Mouse (Mus musculus): ENCODE results near the gene Xylt2. TPM values are rescaled to one million over a fixed set of nuclear protein-coding genes. Genes with fewer than 3 reads are reported as not detected.

The Xylt2 gene
- polyA plus RNA-seq, 1 experiment from 2014 or later = 2.8 TPM

Other genes starting within 250 kb of the Xylt2 start
- 2.3 and 2.7 TPM in 2 replicates for gene Cacna1g, start 203.3 kb downstream of the Xylt2 start, polyA plus RNA-seq (2015; fragmentation: Nextera tagmentation; extraction: Ambion mirVana)
- gene Spata20, start 191.3 kb downstream of the Xylt2 start, polyA plus RNA-seq (2015; fragmentation: Nextera tagmentation; extraction: Ambion mirVana) = not detected in 2 replicates
- 0.09 and 0.15 TPM in 2 replicates for gene Epn3, start 177.5 kb downstream of the Xylt2 start, polyA plus RNA-seq (2015; fragmentation: Nextera tagmentation; extraction: Ambion mirVana)
- gene Mycbpap, start 155.8 kb downstream of the Xylt2 start, polyA plus RNA-seq (2015; fragmentation: Nextera tagmentation; extraction: Ambion mirVana) = 0.09 TPM in 1 of 2 replicates, not detected in the other
- 1.0 and 1.1 TPM in 2 replicates for gene Rsad1, start 128.3 kb downstream of the Xylt2 start, polyA plus RNA-seq (2015; fragmentation: Nextera tagmentation; extraction: Ambion mirVana)
- gene Chad, start 112.5 kb downstream of the Xylt2 start, polyA plus RNA-seq (2015; fragmentation: Nextera tagmentation; extraction: Ambion mirVana) = 0.22 and 0.38 TPM in 2 replicates
- 1.3 and 1.4 TPM in 2 replicates for gene Acsf2, start 75.6 kb downstream of the Xylt2 start, polyA plus RNA-seq (2015; fragmentation: Nextera tagmentation; extraction: Ambion mirVana)
- 91.3 and 93.2 TPM in 2 replicates for gene Lrrc59, start 47.7 kb downstream of the Xylt2 start, polyA plus RNA-seq (2015; fragmentation: Nextera tagmentation; extraction: Ambion mirVana)
- gene Mrpl27, start 23.7 kb downstream of the Xylt2 start, polyA plus RNA-seq (2015; fragmentation: Nextera tagmentation; extraction: Ambion mirVana) = 54.7 and 59.9 TPM in 2 replicates
- 11.0 and 13.6 TPM in 2 replicates for gene Eme1, start 23.6 kb downstream of the Xylt2 start, polyA plus RNA-seq (2015; fragmentation: Nextera tagmentation; extraction: Ambion mirVana)
- not detected in 2 replicates for gene Gm11541, start 27.0 kb upstream of the Xylt2 start, polyA plus RNA-seq (2015; fragmentation: Nextera tagmentation; extraction: Ambion mirVana)
- gene Cdc34b, start 64.3 kb upstream of the Xylt2 start, polyA plus RNA-seq (2015; fragmentation: Nextera tagmentation; extraction: Ambion mirVana) = not detected in 2 replicates
- not detected in 2 replicates for gene Tmem92, start 105.2 kb upstream of the Xylt2 start, polyA plus RNA-seq (2015; fragmentation: Nextera tagmentation; extraction: Ambion mirVana)